ENCODE assay signal across 1 mouse cellular context in the genomic region with DNA sequence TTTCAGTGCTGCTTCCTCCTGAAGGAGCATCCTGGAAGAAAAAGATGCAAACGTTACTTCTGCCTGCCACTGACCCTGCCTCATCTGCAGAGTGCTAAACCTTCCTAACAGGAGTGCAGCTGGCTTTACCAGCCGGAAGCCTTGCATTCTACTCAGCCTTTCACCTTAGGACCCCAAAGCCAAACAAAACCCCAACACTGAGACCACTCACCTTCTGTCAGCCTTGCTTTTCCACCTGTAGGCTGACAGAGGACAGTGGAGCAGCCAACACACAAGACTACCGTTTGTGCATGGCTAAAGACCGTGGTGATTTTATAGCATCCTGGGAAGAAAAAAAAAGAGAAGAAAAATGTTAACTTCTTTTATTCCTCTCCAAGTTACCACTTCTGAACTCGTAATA.
TF ChIP-seq lines count a peak whose summit lies in the region.

No protein-coding gene starts in this region.

TF ChIP-seq in C2C12, 6 proteins besides CTCF, POLR2A, EP300 and RAD21 (continued from another document):
- TF ChIP-seq MYOG (IDR thresholded peaks at IDR 0.05; ENCODE audit: control insufficient read depth, extremely low read depth, insufficient read length) (no peak), MAX (IDR thresholded peaks at IDR 0.05) (no peak), USF1 (IDR thresholded peaks at IDR 0.05; ENCODE audit: low read depth) (no peak), CEBPB (IDR thresholded peaks at IDR 0.05; ENCODE audit: low read depth) (no peak), MYOD1 (IDR thresholded peaks at IDR 0.05; ENCODE audit: control insufficient read depth, insufficient read length, low read depth) (no peak)
